Mouse (Mus musculus) left cerebral cortex, postnatal 4 days (tissue): ENCODE data around the gene Pcgf2. TPM values are rescaled to one million over a fixed set of nuclear protein-coding genes. Genes with fewer than 3 reads are reported as not detected.

Source experiments
- DNase-seq: peaks from one replicate; pipeline ENCODE4 v3.0.0-alpha.2; 2022
- intact Hi-C: fragments of 180-260 bp; cut with DNase I; formaldehyde crosslinking; loops from one replicate; pipeline ENCODE4 v1.15.1; 2025
- total RNA-seq, 2 experiments: library from RNA; stranded (reverse); gene quantifications; 2 replicates each; pipeline ENCODE4 v1.2.3; 2021

Gene Pcgf2
- total RNA-seq, 2 experiments from 2014 or later: 100 to 104 TPM

- intact Hi-C loops: no loop called here
- no peak for DNase-seq
Observed at GRCm38 (mm10) chr11:97671177-97671527, 29.1 kb downstream of the Pcgf2 start.

GRCm38 (mm10) chr11:97670234-97671176 lies 29.8 kb downstream of the Pcgf2 start:
- intact Hi-C loops: no loop called here
- no peak for DNase-seq

GRCm38 (mm10) chr11:97669829-97670228 lies 30.5 kb downstream of the Pcgf2 start:
- intact Hi-C loops: no loop called here
- peak; percentile 62 for DNase-seq

- intact Hi-C loops: no loop called here
- no peak for DNase-seq
Observed at GRCm38 (mm10) chr11:97669268-97669667, 31.0 kb downstream of the Pcgf2 start.

GRCm38 (mm10) chr11:97668160-97668559 lies 32.1 kb downstream of the Pcgf2 start:
- intact Hi-C loops: no loop called here
- DNase-seq: no peak

GRCm38 (mm10) chr11:97666794-97667193 lies 33.5 kb downstream of the Pcgf2 start:
- intact Hi-C loops: no loop called here
- DNase-seq: no peak

- no peak for DNase-seq
- intact Hi-C loops: no loop called here
Observed at GRCm38 (mm10) chr11:97666221-97666620, 34.1 kb downstream of the Pcgf2 start.

- DNase-seq: no peak
- intact Hi-C loops: no loop called here
Observed at GRCm38 (mm10) chr11:97665431-97665830, 34.9 kb downstream of the Pcgf2 start.

- intact Hi-C loops: loop anchor here (5.0 kb wide), 1 partner anchor 32 kb away; no protein-coding TSS in a partner anchor
- no peak for DNase-seq
Observed at GRCm38 (mm10) chr11:97664771-97665240, 35.5 kb downstream of the Pcgf2 start.

GRCm38 (mm10) chr11:97664339-97664665 lies 36.0 kb downstream of the Pcgf2 start:
- intact Hi-C loops: loop anchor here (5.0 kb wide), 1 partner anchor 33 kb away; no protein-coding TSS in a partner anchor
- DNase-seq: no peak

- intact Hi-C loops: loop anchor here (5.0 kb wide), 1 partner anchor 34 kb away; no protein-coding TSS in a partner anchor
- DNase-seq: peak; percentile 44
Observed at GRCm38 (mm10) chr11:97663528-97664338, 36.6 kb downstream of the Pcgf2 start.

- intact Hi-C loops: loop anchor here (5.0 kb wide), 1 partner anchor 34 kb away; no protein-coding TSS in a partner anchor
- DNase-seq: peak; percentile 85
Observed at GRCm38 (mm10) chr11:97662893-97663527, 37.3 kb downstream of the Pcgf2 start, which contains the start of gene Mllt6. Gene Mllt6 (plus strand): TSS chr11:97663414.

- intact Hi-C loops: loop anchor here (5.0 kb wide), 1 partner anchor 35 kb away; no protein-coding TSS in a partner anchor
- DNase-seq: no peak
Observed at GRCm38 (mm10) chr11:97662207-97662892, 37.9 kb downstream of the Pcgf2 start.

GRCm38 (mm10) chr11:97661648-97662133 lies 38.6 kb downstream of the Pcgf2 start:
- DNase-seq: no peak
- intact Hi-C loops: loop anchor here (5.0 kb wide), 1 partner anchor 36 kb away; no protein-coding TSS in a partner anchor

GRCm38 (mm10) chr11:97660734-97661647 lies 39.3 kb downstream of the Pcgf2 start:
- intact Hi-C loops: loop anchor here (5.0 kb wide), 1 partner anchor 36 kb away; no protein-coding TSS in a partner anchor
- no peak for DNase-seq

- intact Hi-C loops: loop anchor here (5.0 kb wide), 1 partner anchor 37 kb away; no protein-coding TSS in a partner anchor
Observed at GRCm38 (mm10) chr11:97659990-97660714, 40.1 kb downstream of the Pcgf2 start.

GRCm38 (mm10) chr11:97659267-97659989 lies 40.9 kb downstream of the Pcgf2 start:
- intact Hi-C loops: no loop called here

More at GRCm38 (mm10) chr11:97659990-97660714, 40.1 kb downstream of the Pcgf2 start:
- DNase-seq: peak; percentile 72

More at GRCm38 (mm10) chr11:97659267-97659989, 40.9 kb downstream of the Pcgf2 start:
- DNase-seq: no peak
